In genomic region chr3:28745835-28746483, GRCm38 (mm10) we compare ENCODE assay signal across 9 mouse cellular contexts. TPM values are rescaled to one million over a fixed set of nuclear protein-coding genes. Genes with fewer than 3 reads are reported as not detected.
DNase-seq lines count a peak whose midpoint lies in the region; ATAC-seq and TF ChIP-seq lines count a peak whose summit lies in the region.
"Had no signal": no experiment of that assay in that cellular context is flagged by ENCODE, and none has a peak within 500 bp of the region (broad histone marks: within the 10 kb centered on the region; RNA-seq: fewer than 3 reads in every experiment).

No protein-coding gene starts in this region.

- no peak overlapping the region for H3K4me3 ChIP-seq in bone marrow, adult 2 months (replicated peaks; ENCODE audit: control insufficient read depth, low read depth, low read length)
- no peak overlapping the region for H3K4me3 ChIP-seq in embryonic facial prominence, embryonic 15.5 days (replicated peaks)
- H3K4me3 ChIP-seq in kidney, embryonic 15.5 days (replicated peaks): no peak overlapping the region

- H3K4me1 ChIP-seq in bone marrow, adult 2 months (ENCODE audit: control insufficient read depth, insufficient read depth, low read length): no peaks in the 10 kb centered on the region
- H3K4me1 ChIP-seq in embryonic facial prominence, embryonic 15.5 days: no peaks in the 10 kb centered on the region
- no peaks in the 10 kb centered on the region for H3K4me1 ChIP-seq in kidney, embryonic 15.5 days

- no peak for TF ChIP-seq POLR2A in bone marrow, adult 2 months (IDR thresholded peaks at IDR 0.05; ENCODE audit: borderline replicate concordance, control insufficient read depth, low read depth, low read length)

- H3K36me3 ChIP-seq in embryonic facial prominence, embryonic 15.5 days: no peaks in the 10 kb centered on the region
- no peaks in the 10 kb centered on the region for H3K36me3 ChIP-seq in kidney, embryonic 15.5 days
- no peaks in the 10 kb centered on the region for H3K36me3 ChIP-seq in splenic B cell, adult 2 months (ENCODE audit: control insufficient read depth, insufficient read depth, low read length, poor library complexity, severe bottlenecking)

- H3K9ac ChIP-seq in embryonic facial prominence, embryonic 15.5 days: no peak overlapping the region
- H3K9ac ChIP-seq in kidney, embryonic 15.5 days: no peak overlapping the region

- peak; percentile 54; the same call in 1 of the 2 replicates for ATAC-seq in embryonic facial prominence, embryonic 15.5 days (ENCODE audit: insufficient number of reproducible peaks, low FRiP score, low TSS enrichment, low read depth)
- peak; percentile 90 for ATAC-seq in kidney, embryonic 15.5 days (replicated peaks; ENCODE audit: low FRiP score)
- 0 out of 2 replicates have a peak, but pooled peaks have one; percentile 59 for ATAC-seq in monocyte, adult 5-6 weeks (replicated peaks; ENCODE audit: insufficient number of reproducible peaks, low FRiP score, low TSS enrichment, poor library complexity, severe bottlenecking)

- no peaks in the 10 kb centered on the region for H3K27me3 ChIP-seq in embryonic facial prominence, embryonic 15.5 days
- no peaks in the 10 kb centered on the region for H3K27me3 ChIP-seq in kidney, embryonic 15.5 days
- no peaks in the 10 kb centered on the region for H3K27me3 ChIP-seq in splenic B cell, adult 2 months (ENCODE audit: control insufficient read depth, insufficient read depth, low read length, poor library complexity, severe bottlenecking)

- peak; percentile 84 for DNase-seq in CD4-positive, CD25-positive, alpha-beta regulatory T cell, adult 2 months (ENCODE audit: low read depth, low spot score)
- peak; percentile 36 to 49 for DNase-seq in heart, adult 9 months (ENCODE audit: low spot score in 2 of 2)
- peak; percentile 75 for DNase-seq in liver
- peak; percentile 79 for DNase-seq in splenic B cell, adult 2 months (ENCODE audit: low read depth, low spot score)

- 37% methylated on average over 7 of the region's 7 CpGs for WGBS in bone marrow, adult 2 months
- 29% methylated on average over 7 of the region's 7 CpGs for WGBS in embryonic facial prominence, embryonic 15.5 days
- 31% methylated on average over 7 of the region's 7 CpGs for WGBS in kidney, embryonic 15.5 days

- no peak overlapping the region for H3K4me2 ChIP-seq in embryonic facial prominence, embryonic 15.5 days (replicated peaks)
- H3K4me2 ChIP-seq in kidney, embryonic 15.5 days: no peak overlapping the region

- peak; percentile 85 for TF ChIP-seq CTCF in bone marrow, adult 2 months (IDR thresholded peaks at IDR 0.05; ENCODE audit: control insufficient read depth, insufficient read depth, low read length)

- H3K9me3 ChIP-seq in embryonic facial prominence, embryonic 15.5 days (replicated peaks): no peaks in the 10 kb centered on the region
- no peaks in the 10 kb centered on the region for H3K9me3 ChIP-seq in kidney, embryonic 15.5 days (replicated peaks)

- H3K27ac ChIP-seq in bone marrow, adult 2 months (ENCODE audit: control insufficient read depth, insufficient read depth, low read depth, low read length, poor library complexity): no peak overlapping the region
- no peak overlapping the region for H3K27ac ChIP-seq in embryonic facial prominence, embryonic 15.5 days (replicated peaks)
- H3K27ac ChIP-seq in kidney, embryonic 15.5 days: no peak overlapping the region

RNA-seq across cellular contexts. Expression of gene Eif5a2, which starts 35.1 kb away (rescaled TPM):
- 1.5 and 4.0 TPM in 2 replicates for polyA plus RNA-seq in bone marrow, adult 2 months (2011; ENCODE audit: insufficient read depth, insufficient read length, low replicate concordance, missing spikeins)
- 5.6 and 6.3 TPM in 2 replicates for polyA plus RNA-seq in embryonic facial prominence, embryonic 15.5 days (2015; fragmentation: Nextera tagmentation; extraction: Ambion mirVana)
- 7.4 and 8.0 TPM in 2 replicates for polyA plus RNA-seq in kidney, embryonic 15.5 days (2015; fragmentation: Nextera tagmentation; extraction: Ambion mirVana)
- total RNA-seq in monocyte, adult 5-6 weeks (2017): 7.5 to 7.9 TPM (median 7.7 TPM) in 3 replicates

RNA-seq across cellular contexts. Expression of gene Slc2a2, which starts 48.3 kb away (rescaled TPM):
- 1.8 TPM in 1 of 2 replicates, not detected in the other for polyA plus RNA-seq in bone marrow, adult 2 months (2011; ENCODE audit: insufficient read depth, insufficient read length, low replicate concordance, missing spikeins)
- polyA plus RNA-seq in embryonic facial prominence, embryonic 15.5 days (2015; fragmentation: Nextera tagmentation; extraction: Ambion mirVana): 0.07 and 0.13 TPM in 2 replicates
- 16.8 and 18.8 TPM in 2 replicates for polyA plus RNA-seq in kidney, embryonic 15.5 days (2015; fragmentation: Nextera tagmentation; extraction: Ambion mirVana)
- not detected in 3 replicates for total RNA-seq in monocyte, adult 5-6 weeks (2017)
- polyA plus RNA-seq: heart, embryonic 14.5 days had no signal

RNA-seq across cellular contexts. Expression of gene Rpl22l1, which starts 59.3 kb away (rescaled TPM):
- 209 and 315 TPM in 2 replicates for polyA plus RNA-seq in bone marrow, adult 2 months (2011; ENCODE audit: insufficient read depth, insufficient read length, low replicate concordance, missing spikeins)
- 373 and 379 TPM in 2 replicates for polyA plus RNA-seq in embryonic facial prominence, embryonic 15.5 days (2015; fragmentation: Nextera tagmentation; extraction: Ambion mirVana)
- polyA plus RNA-seq in kidney, embryonic 15.5 days (2015; fragmentation: Nextera tagmentation; extraction: Ambion mirVana): 412 and 505 TPM in 2 replicates
- 135 to 174 TPM (median 163 TPM) in 3 replicates for total RNA-seq in monocyte, adult 5-6 weeks (2017)
